Mouse (Mus musculus) CH12.LX (cell line): ENCODE measurements around the gene 1500011B03Rik. TPM values are rescaled to one million over a fixed set of nuclear protein-coding genes. Genes with fewer than 3 reads are reported as not detected.

Source experiments
- DNase-seq: peaks from one replicate; pipeline ENCODE4 v3.0.0-alpha.2; 2013; ENCODE audit errors: extremely low read depth
- H3K27ac ChIP-seq: 2 replicates; pipeline ENCODE4 v1.5.1; 2012; ENCODE audit warnings: low read depth, mild to moderate bottlenecking, control low read depth, moderate library complexity; ENCODE audit not compliant: insufficient read depth
- H3K27me3 ChIP-seq: replicated peaks from 2 replicates; pipeline ENCODE3; 2012; ENCODE audit warnings: inconsistent platforms
- H3K36me3 ChIP-seq, 2 experiments: replicated peaks in 1 of 2; 2 replicates each; pipeline versions ENCODE3 to v1.6.1; 2012; ENCODE audit warnings: inconsistent platforms in 1 of 2, low read length in 1 of 2, mild to moderate bottlenecking in 1 of 2, mixed read lengths in 1 of 2, moderate library complexity in 1 of 2; ENCODE audit not compliant: control insufficient read depth in 1 of 2, insufficient read depth in 1 of 2
- H3K4me1 ChIP-seq, 2 experiments: 2 replicates each; pipeline ENCODE4 v1.6.1; 2012; ENCODE audit warnings: inconsistent platforms in 1 of 2, moderate library complexity in 1 of 2; ENCODE audit not compliant: insufficient read depth in 2 of 2, control insufficient read depth in 1 of 2
- H3K4me2 ChIP-seq: 2 replicates; pipeline ENCODE4 v1.6.1; 2012; ENCODE audit warnings: low read depth, mild to moderate bottlenecking, control low read depth; ENCODE audit not compliant: poor library complexity, insufficient read depth, severe bottlenecking
- H3K4me3 ChIP-seq, 3 experiments: fragments of 150-350 bp in 1 of 3; sonication (generic) in 1 of 3; replicated peaks in 1 of 3; 2 replicates each; pipeline versions ENCODE3 to v1.5.1; 2011 to 2012; ENCODE audit warnings: low read depth in 2 of 3, low read length in 2 of 3, mild to moderate bottlenecking in 2 of 3, moderate library complexity in 2 of 3, control low read depth in 1 of 3, improper control_type of control experiment in 1 of 3, inconsistent platforms in 1 of 3, mixed read lengths in 1 of 3; ENCODE audit not compliant: poor library complexity in 1 of 3
- H3K79me2 ChIP-seq: replicated peaks from 2 replicates; pipeline ENCODE4 v1.6.1; 2012; ENCODE audit warnings: mild to moderate bottlenecking, moderate library complexity; ENCODE audit not compliant: control insufficient read depth, poor library complexity, insufficient read depth, severe bottlenecking; ENCODE audit errors: extremely low read depth
- H3K9ac ChIP-seq: 2 replicates; pipeline ENCODE4 v1.6.1; 2012; ENCODE audit warnings: low read depth, mild to moderate bottlenecking, control low read depth, moderate library complexity; ENCODE audit not compliant: insufficient read depth
- H3K9me3 ChIP-seq: replicated peaks from 2 replicates; pipeline ENCODE3; 2012; ENCODE audit warnings: low read length, inconsistent platforms, mixed read lengths
- CHD1 ChIP-seq: IDR thresholded peaks from 2 replicates; pipeline ENCODE4 v1.6.1; 2012; ENCODE audit warnings: low read depth, low read length, improper control_type of control experiment, inconsistent platforms
- CTCF ChIP-seq, 2 experiments: IDR thresholded peaks in 1 of 2; conservative IDR thresholded peaks in 1 of 2; 2 replicates each; pipeline ENCODE4 v1.5.1; 2011 to 2012; ENCODE audit warnings: low read depth in 2 of 2, low read length in 2 of 2, improper control_type of control experiment in 1 of 2, inconsistent platforms in 1 of 2, mild to moderate bottlenecking in 1 of 2, moderate library complexity in 1 of 2
- ELF1 ChIP-seq: IDR thresholded peaks from 2 replicates; pipeline ENCODE4 v1.6.1; 2014; ENCODE audit warnings: low read depth, mild to moderate bottlenecking, inconsistent platforms, low read length, improper control_type of control experiment
- EP300 ChIP-seq: IDR thresholded peaks from 2 replicates; pipeline ENCODE4 v1.6.1; 2011; ENCODE audit warnings: low read length, improper control_type of control experiment
- ETS1 ChIP-seq: conservative IDR thresholded peaks from 2 replicates; pipeline ENCODE4 v1.6.1; 2012; ENCODE audit warnings: low read depth, mild to moderate bottlenecking, inconsistent platforms, low read length, improper control_type of control experiment, moderate library complexity
- GABPA ChIP-seq: IDR thresholded peaks from 2 replicates; pipeline ENCODE4 v1.6.1; 2012; ENCODE audit warnings: low read depth, low read length, improper control_type of control experiment, inconsistent platforms; ENCODE audit not compliant: insufficient replicate concordance
- JUN ChIP-seq: IDR thresholded peaks from 2 replicates; pipeline ENCODE4 v1.6.1; 2011; ENCODE audit warnings: low read depth, mild to moderate bottlenecking, low read length, improper control_type of control experiment, moderate library complexity; ENCODE audit not compliant: insufficient read depth
- JUND ChIP-seq: conservative IDR thresholded peaks from 2 replicates; pipeline ENCODE4 v1.6.1; 2011; ENCODE audit warnings: low read depth, low read length, improper control_type of control experiment
- MEF2A ChIP-seq: IDR thresholded peaks from 2 replicates; pipeline ENCODE4 v1.6.1; 2014; ENCODE audit warnings: low read depth, mild to moderate bottlenecking, inconsistent platforms, low read length, improper control_type of control experiment, borderline replicate concordance
- MXI1 ChIP-seq: IDR thresholded peaks from 2 replicates; pipeline ENCODE4 v1.6.1; 2011; ENCODE audit warnings: mild to moderate bottlenecking, low read depth, low read length, improper control_type of control experiment
- MYC ChIP-seq: IDR thresholded peaks from 2 replicates; pipeline ENCODE4 v1.6.1; 2011; ENCODE audit warnings: low read depth, mild to moderate bottlenecking, improper control_type of control experiment, low read length
- PAX5 ChIP-seq: IDR thresholded peaks from 2 replicates; pipeline ENCODE4 v1.6.1; 2012; ENCODE audit warnings: low read length, inconsistent platforms, mixed read lengths
- POLR2A ChIP-seq: IDR thresholded peaks from 2 replicates; pipeline ENCODE4 v1.6.1; 2011; ENCODE audit warnings: low read depth, mild to moderate bottlenecking, improper control_type of control experiment, low read length
- POLR2AphosphoS2 ChIP-seq: IDR thresholded peaks from 2 replicates; pipeline ENCODE4 v1.6.1; 2011; ENCODE audit warnings: low read depth, low read length, improper control_type of control experiment
- RAD21 ChIP-seq: IDR thresholded peaks from 2 replicates; pipeline ENCODE4 v1.6.1; 2011; ENCODE audit warnings: low read depth, mild to moderate bottlenecking, low read length, improper control_type of control experiment, moderate library complexity
- RCOR1 ChIP-seq: conservative IDR thresholded peaks from 2 replicates; pipeline ENCODE4 v1.6.1; 2012; ENCODE audit warnings: low read depth, mild to moderate bottlenecking, inconsistent platforms, low read length, improper control_type of control experiment
- SIN3A ChIP-seq: IDR thresholded peaks from 2 replicates; pipeline ENCODE4 v1.6.1; 2012; ENCODE audit warnings: low read length, improper control_type of control experiment, inconsistent platforms
- SMC3 ChIP-seq: IDR thresholded peaks from 2 replicates; pipeline ENCODE4 v1.6.1; 2011; ENCODE audit warnings: low read depth, low read length, improper control_type of control experiment
- TBP ChIP-seq: conservative IDR thresholded peaks from 2 replicates; pipeline ENCODE4 v1.6.1; 2011; ENCODE audit warnings: low read depth, low read length, improper control_type of control experiment
- UBTF ChIP-seq: IDR thresholded peaks from 2 replicates; pipeline ENCODE4 v1.6.1; 2012; ENCODE audit warnings: low read depth, mild to moderate bottlenecking, inconsistent platforms, low read length, improper control_type of control experiment, moderate library complexity
- USF1 ChIP-seq: IDR thresholded peaks from 2 replicates; pipeline ENCODE4 v1.6.1; 2014; ENCODE audit warnings: low read depth, mild to moderate bottlenecking, inconsistent platforms, low read length, improper control_type of control experiment
- USF2 ChIP-seq: conservative IDR thresholded peaks from 2 replicates; pipeline ENCODE4 v1.6.1; 2011; ENCODE audit warnings: low read depth, low read length, improper control_type of control experiment
- ZC3H11A ChIP-seq: IDR thresholded peaks from 2 replicates; pipeline ENCODE4 v1.6.1; 2012; ENCODE audit warnings: low read depth, mild to moderate bottlenecking, inconsistent platforms, low read length, improper control_type of control experiment
- ZKSCAN1 ChIP-seq: IDR thresholded peaks from 2 replicates; pipeline ENCODE4 v1.6.1; 2012; ENCODE audit warnings: low read depth, inconsistent platforms, low read length, improper control_type of control experiment, borderline replicate concordance
- ZMIZ1 ChIP-seq: IDR thresholded peaks from 2 replicates; pipeline ENCODE4 v1.6.1; 2012; ENCODE audit warnings: low read depth, mild to moderate bottlenecking, inconsistent platforms, low read length, improper control_type of control experiment
- ZNF384 ChIP-seq: IDR thresholded peaks from 2 replicates; pipeline ENCODE4 v1.6.1; 2012; ENCODE audit warnings: low read depth, low read length, improper control_type of control experiment, inconsistent platforms
- dilution Hi-C: fragments of 300-500 bp; cut with MboI; formaldehyde crosslinking; loops from 2 replicates; pipeline ENCODE4 v1.14.3; 2020; ENCODE audit warnings: low sequenced_read_pairs; ENCODE audit not compliant: extremely low pct_unique_long_range_greater_than_20kb, extremely low pct_ligation_motif_present
- in situ Hi-C: fragments of 300-500 bp; cut with MboI; formaldehyde crosslinking; loops from 3 replicates; pipeline ENCODE4 v1.14.3; 2019; ENCODE audit warnings: low sequenced_read_pairs, low pct_ligation_motif_present, low pct_unique_long_range_greater_than_20kb, mixed read lengths
- polyA plus RNA-seq: library from polyadenylated mRNA; unstranded; fragments of >175 nt; gene quantifications from 2 replicates; pipeline ENCODE4 v1.2.1, GENCODE M21; 2012; ENCODE audit warnings: low read depth; ENCODE audit not compliant: insufficient read length
- total RNA-seq, 2 experiments: library from RNA; depleted of rRNA; stranded (reverse); fragments of 300-350 nt in 1 of 2; fragments of >200 nt in 1 of 2; gene quantifications; 2 replicates each; pipeline ENCODE4 v1.2.3; 2012 to 2014

1500011B03Rik gene
- total and polyA plus RNA-seq, 3 experiments: 15.5 to 39.1 (median 31.4) TPM

DNA sequence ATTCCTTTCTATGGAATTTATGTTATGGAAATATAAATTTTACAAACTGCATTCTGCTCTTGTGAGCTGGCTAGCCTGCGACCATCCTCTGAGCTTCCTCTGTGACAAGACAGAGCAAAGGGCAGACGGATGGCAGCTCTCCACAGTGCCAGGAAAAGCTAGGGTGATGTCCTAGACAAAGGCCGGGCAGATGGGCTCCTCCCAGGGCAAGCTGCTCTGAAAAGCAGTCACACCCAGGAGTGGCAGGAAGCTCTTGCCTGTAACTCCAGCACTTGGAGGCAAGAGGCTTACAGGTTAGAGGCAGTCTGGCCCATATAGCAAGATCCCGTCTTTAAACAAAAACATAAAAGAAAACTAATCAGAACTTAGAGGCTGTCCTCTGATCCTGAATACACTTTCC, 28.7 kb downstream of the 1500011B03Rik start:
- no peaks in the 10 kb centered on the region for H3K27me3 ChIP-seq
- no peak for DNase-seq
- in situ Hi-C loops: no loop called here
- H3K4me3 ChIP-seq: no peak overlapping the region
- H3K4me2 ChIP-seq: no peak overlapping the region
- TF ChIP-seq EP300: no peak
- TF ChIP-seq CTCF (conservative IDR thresholded peaks at IDR 0.05 in 1 of 2, IDR thresholded peaks at IDR 0.05 in 1 of 2; ENCODE audit: low read depth in 2 of 2, low read length in 2 of 2): no peak
- no peak for TF ChIP-seq ZKSCAN1
- TF ChIP-seq USF2: no peak
- no peak for TF ChIP-seq RCOR1
- no peak for TF ChIP-seq TBP
- TF ChIP-seq RAD21: no peak
- no peak for TF ChIP-seq ZNF384
- TF ChIP-seq UBTF: no peak
- no peak for TF ChIP-seq ZMIZ1
- TF ChIP-seq SIN3A: no peak
- TF ChIP-seq JUND: no peak
- TF ChIP-seq ZC3H11A: no peak
- TF ChIP-seq GABPA: no peak
- no peak for TF ChIP-seq PAX5
- no peak for TF ChIP-seq JUN
- no peak for TF ChIP-seq USF1
- no peak for TF ChIP-seq MEF2A
- no peaks in the 10 kb centered on the region for H3K9me3 ChIP-seq
- H3K79me2 ChIP-seq: no peaks in the 10 kb centered on the region
- peaks cover 62 to 91% of the 10 kb centered on the region in 2 experiments for H3K36me3 ChIP-seq
- peaks cover 5 to 13% of the 10 kb centered on the region in 2 experiments; a peak in 3 of 4 replicates for H3K4me1 ChIP-seq
- dilution Hi-C loops: no loop called here
- no peak overlapping the region for H3K27ac ChIP-seq
- H3K9ac ChIP-seq: no peak overlapping the region

DNA sequence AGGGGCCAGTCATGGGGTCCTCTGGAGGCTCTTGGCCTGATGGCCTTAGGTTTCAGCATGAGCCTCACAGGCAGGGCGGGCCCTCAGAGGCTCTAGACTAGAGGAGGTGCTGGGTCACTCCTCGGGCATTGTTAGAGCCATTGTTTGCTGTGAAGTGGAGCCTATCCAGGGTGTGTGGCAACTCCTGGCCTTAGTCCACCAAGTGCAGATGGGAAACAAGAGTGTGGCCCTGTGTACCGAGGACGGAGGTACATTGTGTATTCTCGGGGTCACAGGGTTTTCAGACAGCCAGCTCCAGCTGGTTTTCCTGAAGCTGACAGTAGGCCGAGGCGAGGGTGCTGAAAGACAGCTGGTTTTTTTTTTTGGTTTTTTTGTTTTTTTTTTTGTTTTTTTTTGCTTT, 30.0 kb downstream of the 1500011B03Rik start:
- in situ Hi-C loops: no loop called here

More for the DNA sequence above, 30.0 kb downstream of the 1500011B03Rik start:
- no peak overlapping the region for H3K9ac ChIP-seq
- TF ChIP-seq SMC3: no peak
- TF ChIP-seq EP300: no peak
- TF ChIP-seq SIN3A: no peak
- no peak for TF ChIP-seq ETS1
- TF ChIP-seq POLR2AphosphoS2: no peak
- TF ChIP-seq CHD1: no peak
- no peak for TF ChIP-seq ZKSCAN1
- TF ChIP-seq ELF1: no peak
- TF ChIP-seq ZNF384: no peak
- TF ChIP-seq POLR2A: no peak
- TF ChIP-seq MYC: no peak
- TF ChIP-seq MXI1: no peak
- TF ChIP-seq PAX5: no peak
- no peak for TF ChIP-seq ZC3H11A
- no peak for TF ChIP-seq USF2
- no peak for TF ChIP-seq JUND
- TF ChIP-seq, all 38 proteins: peak for 0
- Histone ChIP-seq H3K4me2 (no peak overlapping the region), H3K27me3 (no peaks in the 10 kb centered on the region), H3K79me2 (no peaks in the 10 kb centered on the region), H3K27ac (no peak overlapping the region), H3K4me1 (peaks cover 5 to 13% of the 10 kb centered on the region in 2 experiments; a peak in 3 of 4 replicates), H3K9me3 (no peaks in the 10 kb centered on the region), H3K36me3 (peaks cover 57 to 92% of the 10 kb centered on the region in 2 experiments), H3K4me3 (no peak overlapping the region)
- no peak for DNase-seq
- dilution Hi-C loops: no loop called here
